Mouse (Mus musculus) lung, embryonic 15.5 days (tissue): Measurements from ENCODE around the gene Gtf3c1. TPM values are rescaled to one million over a fixed set of nuclear protein-coding genes. Genes with fewer than 3 reads are reported as not detected.
A peak's percentile ranks its signal among the peaks of the same experiment; 100 is the strongest.

Experiments
- ATAC-seq: fragments of 200-750 bp; cut with Nextera tagmentation; 2 replicates; pipeline ENCODE4 v1.8.0; 2017; ENCODE audit warnings: moderate number of reproducible peaks, borderline replicate concordance; ENCODE audit not compliant: low FRiP score, low TSS enrichment; ENCODE audit errors: extremely low read depth
- H3K27ac ChIP-seq: fragments of 300-500 bp; sonication (generic); 2 replicates; pipeline ENCODE4 v1.5.1; 2015; ENCODE audit warnings: moderate library complexity, mild to moderate bottlenecking, inconsistent platforms
- H3K27me3 ChIP-seq: fragments of 300-500 bp; sonication (generic); 2 replicates; pipeline ENCODE4 v1.6.1; 2015; ENCODE audit warnings: inconsistent platforms
- H3K36me3 ChIP-seq: fragments of 300-500 bp; sonication (generic); 2 replicates; pipeline ENCODE4 v1.6.1; 2015; ENCODE audit warnings: inconsistent platforms
- H3K4me1 ChIP-seq: fragments of 300-500 bp; sonication (generic); 2 replicates; pipeline ENCODE4 v1.6.1; 2015; ENCODE audit warnings: inconsistent platforms
- H3K4me2 ChIP-seq: fragments of 300-500 bp; sonication (generic); 2 replicates; pipeline ENCODE4 v1.6.1; 2015; ENCODE audit warnings: inconsistent platforms, mild to moderate bottlenecking, moderate library complexity
- H3K4me3 ChIP-seq: fragments of 300-500 bp; sonication (generic); 2 replicates; pipeline ENCODE4 v1.5.1; 2015; ENCODE audit warnings: mild to moderate bottlenecking, inconsistent platforms
- H3K9ac ChIP-seq: fragments of 300-500 bp; sonication (generic); 2 replicates; pipeline ENCODE4 v1.6.1; 2015; ENCODE audit warnings: inconsistent platforms
- H3K9me3 ChIP-seq: fragments of 300-500 bp; sonication (generic); 2 replicates; pipeline ENCODE4 v1.6.1; 2016; ENCODE audit warnings: inconsistent platforms
- WGBS: fragments of 180-500 bp; shearing (Covaris S2); methylation state at CpG from one replicate; pipeline ENCODE4 v1.1.7; 2015; 5-methylcytosine and 5-hydroxymethylcytosine counted together
- polyA plus RNA-seq: library from polyadenylated mRNA; unstranded; fragments of >200 nt; fragmentation: Nextera tagmentation; extraction: Ambion mirVana; gene quantifications from 2 replicates; pipeline ENCODE4 v1.2.1, GENCODE M21; 2015

Gtf3c1 gene
- polyA plus RNA-seq, 1 experiment from 2014 or later, result 29.5 TPM

GRCm38 (mm10) chr7:125608183-125608688 lies 99.3 kb downstream of the Gtf3c1 start:
- Histone ChIP-seq H3K4me3 (no peak overlapping the region), H3K9ac (no peak overlapping the region), H3K36me3 (no peaks in the 10 kb centered on the region), H3K4me1 (peaks cover 10% of the 10 kb centered on the region), H3K27me3 (no peaks in the 10 kb centered on the region), H3K4me2 (no peak overlapping the region), H3K9me3 (no peaks in the 10 kb centered on the region), H3K27ac (no peak overlapping the region)
- no peak for ATAC-seq
- 75% methylated on average over 4 of the region's 4 CpGs for WGBS

DNA sequence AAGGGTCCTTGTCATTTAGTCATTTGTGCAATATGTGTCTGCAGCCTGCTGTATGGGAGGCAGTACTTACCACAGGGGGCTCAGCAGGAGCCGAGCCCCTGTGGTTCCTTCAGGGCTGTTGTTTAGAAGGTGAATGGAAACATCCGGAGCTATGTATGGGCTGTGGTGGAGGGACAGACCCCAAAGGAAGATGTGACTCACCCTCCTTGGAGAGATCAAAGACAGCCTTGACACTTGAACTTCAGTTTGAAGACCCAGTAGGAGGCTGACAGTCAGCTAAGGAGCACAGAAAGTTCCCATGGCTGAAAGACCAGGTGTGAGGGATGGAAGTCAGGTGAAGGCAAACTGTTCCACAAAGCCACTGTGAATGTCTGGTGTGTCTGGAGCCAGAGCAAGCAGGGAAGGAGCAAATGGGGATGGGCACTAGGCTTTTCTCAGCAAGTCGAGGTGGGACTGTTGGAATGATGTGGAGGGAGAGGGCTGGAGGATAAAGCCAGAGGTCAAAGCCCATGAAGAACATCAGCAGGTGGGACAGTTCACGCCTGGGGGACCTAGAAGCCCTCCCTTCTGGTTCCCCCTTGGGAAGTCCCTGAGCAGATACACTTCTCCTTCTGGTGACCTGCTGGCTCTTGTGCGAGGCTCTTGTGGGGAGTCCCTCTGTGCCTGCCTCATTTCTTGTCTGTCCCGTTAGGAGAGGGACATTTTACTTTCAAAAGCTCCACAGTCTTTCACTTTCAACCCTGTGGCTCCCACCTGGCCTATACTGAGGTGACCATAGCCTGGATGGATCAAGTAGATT lies 100.0 kb downstream of the Gtf3c1 start:
- H3K36me3 ChIP-seq, result no peaks in the 10 kb centered on the region
- peaks cover 11% of the 10 kb centered on the region for H3K4me1 ChIP-seq
- H3K27ac ChIP-seq, result no peak overlapping the region
- WGBS, result 55% methylated on average over 6 of the region's 6 CpGs
- no peak for ATAC-seq
- no peaks in the 10 kb centered on the region for H3K27me3 ChIP-seq
- no peaks in the 10 kb centered on the region for H3K9me3 ChIP-seq
- no peak overlapping the region for H3K4me3 ChIP-seq
- H3K9ac ChIP-seq, result no peak overlapping the region
- H3K4me2 ChIP-seq, result no peak overlapping the region

- Histone ChIP-seq H3K27ac (peak overlapping the region; percentile 24; the same call in 1 of the 2 replicates), H3K9me3 (no peaks in the 10 kb centered on the region), H3K9ac (no peak overlapping the region), H3K4me1 (peaks cover 11% of the 10 kb centered on the region), H3K36me3 (no peaks in the 10 kb centered on the region), H3K4me3 (no peak overlapping the region), H3K27me3 (no peaks in the 10 kb centered on the region), H3K4me2 (no peak overlapping the region)
- ATAC-seq, result 0 out of 2 replicates have a peak, but pooled peaks have one; percentile 10
- 67% methylated on average over 2 of the region's 2 CpGs for WGBS
Measured at GRCm38 (mm10) chr7:125606265-125607164, 101.1 kb downstream of the Gtf3c1 start.

DNA sequence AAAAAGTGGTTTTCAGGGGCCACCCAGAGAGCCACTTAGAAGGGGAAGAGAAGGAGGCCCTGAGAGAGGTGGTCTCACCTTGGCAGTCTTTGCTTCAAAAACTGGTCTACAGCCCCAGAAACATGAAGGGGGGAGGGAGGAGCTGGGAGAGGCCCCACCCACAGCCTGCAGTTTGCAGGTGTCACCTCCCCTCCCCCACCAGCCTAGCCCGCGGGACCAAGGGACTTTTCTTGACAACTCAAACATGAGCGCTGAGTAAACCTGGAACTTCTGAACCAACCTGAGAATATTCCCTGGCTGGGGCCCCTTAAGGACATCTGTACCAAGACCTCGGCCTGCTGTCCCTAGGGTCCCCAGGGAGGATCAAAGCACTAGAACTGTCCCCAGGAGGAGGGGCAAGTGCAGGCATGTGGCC lies 101.8 kb downstream of the Gtf3c1 start:
- H3K9ac ChIP-seq, result no peak overlapping the region
- no peaks in the 10 kb centered on the region for H3K36me3 ChIP-seq
- 0 out of 2 replicates have a peak, but pooled peaks have one; percentile 1 for ATAC-seq
- no peaks in the 10 kb centered on the region for H3K27me3 ChIP-seq
- H3K27ac ChIP-seq, result peak overlapping the region; percentile 24; the same call in 1 of the 2 replicates
- H3K9me3 ChIP-seq, result no peaks in the 10 kb centered on the region
- peaks cover 11% of the 10 kb centered on the region for H3K4me1 ChIP-seq
- H3K4me2 ChIP-seq, result no peak overlapping the region
- H3K4me3 ChIP-seq, result no peak overlapping the region
- 32% methylated on average over 4 of the region's 4 CpGs for WGBS

GRCm38 (mm10) chr7:125604362-125605319 lies 102.9 kb downstream of the Gtf3c1 start:
- H3K4me3 ChIP-seq, result no peak overlapping the region
- no peaks in the 10 kb centered on the region for H3K9me3 ChIP-seq
- no peaks in the 10 kb centered on the region for H3K27me3 ChIP-seq
- H3K27ac ChIP-seq, result no peak overlapping the region
- no peak overlapping the region for H3K9ac ChIP-seq
- no peaks in the 10 kb centered on the region for H3K36me3 ChIP-seq
- H3K4me2 ChIP-seq, result no peak overlapping the region
- ATAC-seq, result no peak
- peaks cover 11% of the 10 kb centered on the region for H3K4me1 ChIP-seq
- WGBS, result 73% methylated on average over 12 of the region's 12 CpGs

GRCm38 (mm10) chr7:125603185-125603631 lies 104.4 kb downstream of the Gtf3c1 start, which contains the start of gene Il21r:
Gene Il21r, plus strand, starts transcription at chr7:125603429.
- Histone ChIP-seq H3K36me3 (no peaks in the 10 kb centered on the region), H3K27me3 (no peaks in the 10 kb centered on the region), H3K9ac (no peak within 1 kb of the TSS), H3K4me1 (peaks cover 11% of the 10 kb centered on the region), H3K4me3 (no peak within 1 kb of the TSS), H3K27ac (no peak within 1 kb of the TSS), H3K9me3 (no peaks in the 10 kb centered on the region), H3K4me2 (no peak within 1 kb of the TSS)
- 56% methylated on average over 11 of the region's 11 CpGs for WGBS
- no peak for ATAC-seq

DNA sequence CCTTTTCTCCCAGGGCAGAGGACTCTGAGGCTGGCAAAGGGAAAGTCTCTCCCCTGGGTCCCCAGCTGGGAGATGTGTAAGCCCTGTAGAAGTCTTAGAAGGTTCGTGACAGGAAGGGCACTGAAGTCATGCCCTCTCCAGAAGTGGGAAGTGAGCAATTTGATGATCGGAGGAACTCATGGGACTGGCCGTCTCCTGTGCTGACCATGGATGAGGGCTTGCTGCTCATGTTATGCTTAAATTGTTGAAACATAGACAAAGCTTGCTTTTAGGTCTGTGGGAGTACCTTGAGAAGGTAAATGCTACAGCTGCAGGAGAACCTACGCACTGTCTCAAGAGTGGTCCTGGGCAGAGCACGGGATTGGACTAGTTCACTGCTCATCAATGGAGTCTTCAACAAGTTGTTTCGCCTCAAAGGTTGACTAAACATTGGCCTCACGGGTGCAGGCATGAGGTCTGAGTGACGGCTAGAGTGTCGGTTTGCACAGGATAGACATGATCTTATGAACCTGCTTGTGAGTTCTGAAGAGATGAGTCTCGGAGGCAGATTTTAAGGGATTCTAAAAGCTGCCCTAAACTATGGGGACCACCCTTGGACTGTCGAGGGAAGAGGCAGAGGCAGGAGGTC lies 105.6 kb downstream of the Gtf3c1 start:
- ATAC-seq, result no peak
- Histone ChIP-seq H3K36me3 (no peaks in the 10 kb centered on the region), H3K9me3 (no peaks in the 10 kb centered on the region), H3K4me2 (no peak overlapping the region), H3K27ac (no peak overlapping the region), H3K9ac (no peak overlapping the region), H3K27me3 (no peaks in the 10 kb centered on the region), H3K4me1 (peaks cover 11% of the 10 kb centered on the region), H3K4me3 (no peak overlapping the region)
- WGBS, result 65% methylated on average over 11 of the region's 11 CpGs

GRCm38 (mm10) chr7:125601280-125601670 lies 106.3 kb downstream of the Gtf3c1 start:
- Histone ChIP-seq H3K27me3 (no peaks in the 10 kb centered on the region), H3K4me1 (peaks cover 11% of the 10 kb centered on the region)

DNA sequence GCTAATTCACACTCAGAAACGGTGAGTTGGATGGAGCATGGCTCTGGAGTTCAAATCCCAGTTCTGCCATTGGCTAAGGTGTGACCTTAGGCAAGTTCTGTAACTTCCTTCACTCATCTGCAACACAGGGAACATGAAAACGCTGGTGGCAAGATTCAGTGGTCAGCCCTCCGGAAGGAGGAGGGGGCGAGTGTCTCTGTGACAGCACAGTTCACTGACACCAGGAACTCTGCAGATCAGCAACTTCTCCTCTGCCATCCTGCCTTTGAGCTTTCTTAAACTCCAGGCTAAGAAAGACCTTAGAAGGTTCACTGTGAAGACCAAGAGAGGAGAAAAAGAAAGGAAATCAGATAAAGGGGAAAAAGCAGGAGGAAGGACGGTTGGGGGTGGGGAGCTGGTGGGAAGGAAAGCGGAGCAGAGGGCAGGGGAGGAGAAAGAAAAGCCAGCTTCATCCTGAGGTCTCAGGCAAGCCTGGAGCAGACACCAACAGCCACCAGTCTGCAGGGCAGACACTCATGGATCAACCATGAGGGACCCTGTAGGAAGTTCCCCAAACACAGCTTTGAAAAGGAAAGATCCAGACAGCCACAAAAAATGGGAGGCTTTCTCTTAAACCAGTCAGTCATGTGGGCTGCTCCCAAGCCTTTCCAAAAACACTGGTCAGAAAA lies 106.8 kb downstream of the Gtf3c1 start:
- no peaks in the 10 kb centered on the region for H3K9me3 ChIP-seq
- no peaks in the 10 kb centered on the region for H3K36me3 ChIP-seq
- peaks cover 8% of the 10 kb centered on the region for H3K4me1 ChIP-seq
- H3K4me3 ChIP-seq, result no peak overlapping the region
- H3K27ac ChIP-seq, result no peak overlapping the region
- no peak overlapping the region for H3K9ac ChIP-seq
- 24% methylated on average over 6 of the region's 6 CpGs for whole genome bisulfite sequencing
- no peak overlapping the region for H3K4me2 ChIP-seq
- no peak for ATAC-seq
- H3K27me3 ChIP-seq, result no peaks in the 10 kb centered on the region

More at GRCm38 (mm10) chr7:125601280-125601670, 106.3 kb downstream of the Gtf3c1 start:
- WGBS, result 77% methylated on average over 6 of the region's 6 CpGs
- Histone ChIP-seq H3K27ac (no peak overlapping the region), H3K4me3 (no peak overlapping the region), H3K9me3 (no peaks in the 10 kb centered on the region), H3K36me3 (no peaks in the 10 kb centered on the region), H3K9ac (no peak overlapping the region), H3K4me2 (no peak overlapping the region)
- ATAC-seq, result no peak

DNA sequence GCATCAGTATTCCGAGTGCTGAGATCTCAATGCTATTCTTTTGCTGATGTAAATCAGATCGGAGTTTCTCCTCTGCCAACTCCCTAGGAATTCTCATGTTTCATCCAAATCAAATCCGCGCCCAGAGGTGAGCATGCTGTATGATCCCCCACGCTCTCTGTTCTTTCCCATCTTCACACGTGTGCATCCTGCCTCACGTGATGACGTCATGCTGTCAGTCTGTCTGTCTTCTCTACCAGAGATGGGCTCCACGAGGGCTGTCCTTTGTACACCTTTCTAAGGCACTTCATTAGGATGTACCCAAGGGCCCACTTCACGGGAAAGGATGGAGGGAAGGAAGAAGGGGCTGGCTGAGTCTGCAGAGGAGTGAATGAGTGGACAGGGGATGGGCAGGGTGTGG lies 107.4 kb downstream of the Gtf3c1 start:
- no peaks in the 10 kb centered on the region for H3K9me3 ChIP-seq
- no peak overlapping the region for H3K4me2 ChIP-seq
- no peak overlapping the region for H3K27ac ChIP-seq
- no peaks in the 10 kb centered on the region for H3K27me3 ChIP-seq
- H3K36me3 ChIP-seq, result no peaks in the 10 kb centered on the region
- 58% methylated on average over 10 of the region's 10 CpGs for WGBS
- no peak overlapping the region for H3K9ac ChIP-seq
- peaks cover 4% of the 10 kb centered on the region; the same call in 1 of the 2 replicates for H3K4me1 ChIP-seq
- H3K4me3 ChIP-seq, result no peak overlapping the region
- no peak for ATAC-seq
